Mouse (Mus musculus) cerebellum, postnatal 4 days (tissue): Measurements from ENCODE around the gene Mmp8.

Experiments
- DNase-seq, 2 experiments: peaks; one replicate each; pipeline ENCODE4 v3.0.0; 2022; ENCODE audit warnings: low spot score in 2 of 2, mixed read lengths in 1 of 2

Mmp8 gene

GRCm38 (mm10) chr9:7558221-7559017 is at the start of gene Mmp8:
Gene Mmp8 (plus strand): TSS chr9:7558456.
- DNase-seq: no peak

DNA sequence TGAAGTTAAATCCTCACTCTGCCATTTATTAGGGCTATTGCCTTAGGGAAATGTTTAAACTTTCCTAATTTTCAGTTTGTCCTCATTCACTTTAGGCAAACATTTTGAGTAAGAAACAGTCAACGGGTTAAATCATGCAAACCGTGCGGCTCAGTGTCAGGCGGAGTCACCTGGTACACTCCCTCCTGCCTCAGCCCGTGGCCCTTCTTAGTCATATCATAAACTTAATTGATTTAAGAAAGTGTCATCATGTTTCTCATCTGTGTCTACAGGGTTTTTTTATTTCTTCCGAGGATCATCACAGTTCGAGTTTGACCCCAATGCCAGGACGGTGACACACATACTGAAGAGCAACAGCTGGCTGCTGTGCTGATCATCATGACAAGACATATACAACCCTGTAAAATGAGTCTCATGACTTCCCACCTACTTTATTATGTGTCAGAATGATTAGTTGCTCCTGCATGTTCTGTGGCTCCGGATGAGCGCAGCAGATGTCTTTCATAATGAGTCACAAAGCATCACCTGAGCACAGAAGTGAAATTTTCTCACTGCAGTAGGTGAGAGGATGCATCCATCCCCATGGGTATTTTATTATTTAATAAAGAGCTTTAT is 48.5 kb upstream of the Mmp8 start:
- DNase-seq: no peak

- no peak for DNase-seq
Measured at GRCm38 (mm10) chr9:7517944-7518571, 40.2 kb upstream of the Mmp8 start.

- no peak for DNase-seq
Measured at GRCm38 (mm10) chr9:7526255-7526940, 31.9 kb upstream of the Mmp8 start.

GRCm38 (mm10) chr9:7542763-7543162 is 15.5 kb upstream of the Mmp8 start:
- no peak for DNase-seq

DNA sequence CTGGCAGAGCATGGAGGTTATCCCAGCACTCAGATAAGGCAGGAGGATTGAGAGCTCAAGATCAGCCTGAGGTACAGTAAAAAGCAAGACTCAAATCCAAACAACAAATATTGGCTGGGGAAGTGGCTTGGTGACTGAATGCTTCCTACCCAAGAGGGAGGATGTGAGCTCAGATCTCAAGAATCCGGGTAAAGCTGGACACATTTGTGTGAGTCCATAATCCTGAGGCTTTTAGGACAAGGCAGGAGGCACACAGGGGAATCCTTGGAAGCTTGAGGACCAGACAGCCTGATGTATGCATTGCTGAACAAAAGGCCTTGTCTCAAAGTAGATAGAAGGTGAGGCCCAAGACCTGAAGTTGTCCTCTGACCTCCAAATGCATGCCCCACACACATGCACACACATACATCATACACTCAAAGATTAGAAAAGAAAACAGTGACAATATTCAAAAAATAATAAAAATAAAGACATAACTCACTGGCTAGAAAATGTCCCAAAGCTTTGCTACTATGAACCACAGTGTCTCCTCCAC is 13.3 kb upstream of the Mmp8 start:
- DNase-seq: no peak

GRCm38 (mm10) chr9:7545471-7545870 is 12.8 kb upstream of the Mmp8 start:
- no peak for DNase-seq

GRCm38 (mm10) chr9:7545920-7546319 is 12.3 kb upstream of the Mmp8 start:
- DNase-seq: no peak

DNA sequence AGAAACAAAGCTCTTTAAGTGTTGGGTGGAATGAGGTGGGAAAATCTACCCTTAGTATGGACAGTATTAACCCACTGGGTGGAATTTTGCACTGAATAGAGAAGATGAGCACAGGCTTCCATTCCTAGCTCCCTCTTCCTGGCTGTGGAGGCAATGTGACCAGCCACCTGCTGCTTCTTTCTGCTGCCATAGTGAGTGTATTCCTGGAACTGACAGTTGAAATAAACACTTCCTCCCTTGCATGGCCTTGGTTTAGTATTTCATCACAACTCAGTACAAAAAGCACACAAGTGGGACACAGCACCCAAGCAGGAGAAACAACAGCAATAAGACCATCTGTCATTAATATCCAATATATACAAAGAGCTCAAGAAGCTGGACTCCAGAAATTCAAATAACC is 6.3 kb upstream of the Mmp8 start:
- no peak for DNase-seq

GRCm38 (mm10) chr9:7553536-7553935 is 4.7 kb upstream of the Mmp8 start:
- DNase-seq: no peak

DNA sequence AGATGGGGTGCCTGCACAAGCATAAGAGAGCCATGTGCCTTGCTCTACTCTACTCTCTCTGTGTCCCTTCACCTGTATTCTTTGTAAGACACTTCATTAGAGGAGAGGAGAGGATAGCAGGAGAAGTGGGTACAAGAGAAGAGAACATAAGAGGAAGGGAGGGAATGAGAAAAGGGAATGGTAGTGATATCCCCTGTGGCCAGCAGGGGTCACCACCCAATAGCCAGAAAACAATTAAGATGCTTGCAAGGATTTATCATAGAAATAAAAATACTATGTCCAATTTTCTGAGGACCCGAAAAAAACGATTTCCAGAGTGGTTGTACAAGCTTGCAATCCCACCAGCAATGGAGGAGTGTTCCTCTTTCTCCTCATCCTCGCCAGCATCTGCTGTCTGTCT is 3.9 kb upstream of the Mmp8 start:
- DNase-seq: no peak

- DNase-seq: no peak
Measured at GRCm38 (mm10) chr9:7560026-7560425, 1.8 kb downstream of the Mmp8 start.

DNA sequence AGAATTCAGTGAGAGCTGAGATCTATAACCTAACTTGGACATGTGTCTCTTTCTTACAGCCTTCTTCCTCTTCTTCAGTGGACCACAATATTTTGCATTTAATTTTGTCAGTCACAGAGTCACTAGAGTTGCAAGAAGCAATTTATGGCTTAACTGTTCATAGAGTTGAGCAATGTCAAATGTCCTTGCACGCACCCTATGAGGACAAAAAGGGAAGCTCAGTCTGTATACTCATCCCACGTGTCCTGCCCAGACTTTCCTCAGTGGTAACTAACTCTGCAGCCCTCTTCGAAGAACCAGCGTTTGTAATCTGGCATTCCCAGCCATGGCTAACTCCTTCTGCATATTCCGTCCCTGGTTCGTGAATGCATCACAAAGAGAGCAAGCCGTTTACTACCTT is 9.1 kb downstream of the Mmp8 start:
- DNase-seq: no peak

DNA sequence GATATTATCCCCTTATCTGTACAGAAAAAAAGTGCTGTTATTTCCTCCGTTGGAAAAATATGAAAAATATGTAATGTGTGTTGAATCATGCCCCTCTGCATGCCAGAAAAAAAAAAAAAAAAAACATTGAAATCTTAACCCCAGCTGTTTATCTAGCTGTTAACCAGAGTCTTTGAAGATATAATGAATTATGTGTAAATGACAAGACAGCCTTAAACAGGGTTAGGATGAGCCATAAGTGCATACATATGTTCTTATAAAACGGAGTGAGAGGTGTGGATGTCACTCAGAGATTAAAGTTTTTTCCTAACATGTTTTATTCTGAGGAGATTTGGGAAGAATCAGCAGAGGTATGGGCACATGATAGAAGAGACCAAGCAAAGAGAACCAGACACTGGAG is 9.7 kb downstream of the Mmp8 start:
- DNase-seq: no peak

GRCm38 (mm10) chr9:7570485-7570884 is 12.2 kb downstream of the Mmp8 start:
- DNase-seq: no peak

- no peak for DNase-seq
Measured at GRCm38 (mm10) chr9:7571162-7571561, 12.9 kb downstream of the Mmp8 start, which contains the start of gene Mmp27. Gene Mmp27 (plus strand): TSS chr9:7571396.

DNA sequence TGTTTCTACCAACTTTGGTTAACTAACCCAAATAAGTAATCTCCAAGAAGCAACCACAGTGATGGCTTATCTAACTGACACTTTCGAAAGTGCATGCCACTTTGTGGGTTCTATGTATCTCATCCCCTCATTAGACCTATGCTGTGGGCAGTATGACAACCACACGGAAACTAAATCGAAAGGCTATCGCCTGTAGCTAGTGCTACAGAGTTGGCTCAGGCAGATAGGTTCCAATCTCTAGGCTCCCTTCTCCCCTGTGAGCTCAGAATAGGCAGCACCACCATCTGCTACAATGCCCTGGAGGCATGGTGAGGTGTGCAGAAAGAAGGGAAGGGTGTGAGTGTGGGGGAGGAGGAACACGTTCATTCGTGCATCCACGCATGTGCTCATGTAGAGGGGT is 13.9 kb downstream of the Mmp8 start:
- no peak for DNase-seq

DNA sequence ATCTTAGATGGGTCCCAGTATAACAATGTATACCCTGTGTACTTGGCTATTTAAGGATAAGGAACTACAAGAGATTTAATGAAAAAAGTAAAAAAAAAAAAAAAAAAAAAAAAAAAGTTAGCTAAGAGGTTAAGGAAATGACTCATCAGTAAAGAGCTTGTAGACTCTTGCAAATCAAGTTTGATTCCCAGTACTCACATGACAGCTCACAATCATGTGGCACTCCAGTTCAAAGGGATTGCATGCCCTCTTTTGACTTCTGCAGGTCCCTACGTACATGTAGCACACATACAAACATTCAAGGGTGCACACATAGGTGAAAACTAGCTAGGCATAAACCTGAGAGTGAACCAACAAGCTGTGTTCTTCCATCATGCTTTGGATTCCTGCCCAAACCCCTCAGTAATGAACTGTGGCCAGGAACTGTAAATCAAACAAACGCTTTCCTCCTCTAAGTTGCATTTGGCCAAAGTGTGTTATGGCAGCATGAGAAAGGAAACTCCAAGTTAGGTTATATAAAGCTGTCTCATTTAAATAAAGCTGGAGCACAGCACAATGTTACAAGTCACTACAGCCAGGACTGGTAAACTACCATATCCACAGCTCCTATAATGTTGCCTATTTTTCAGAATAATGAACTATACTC is 14.5 kb downstream of the Mmp8 start:
- DNase-seq: no peak

- DNase-seq: no peak
Measured at GRCm38 (mm10) chr9:7575526-7575925, 17.3 kb downstream of the Mmp8 start.

- no peak for DNase-seq
Measured at GRCm38 (mm10) chr9:7577371-7577770, 19.1 kb downstream of the Mmp8 start.

DNA sequence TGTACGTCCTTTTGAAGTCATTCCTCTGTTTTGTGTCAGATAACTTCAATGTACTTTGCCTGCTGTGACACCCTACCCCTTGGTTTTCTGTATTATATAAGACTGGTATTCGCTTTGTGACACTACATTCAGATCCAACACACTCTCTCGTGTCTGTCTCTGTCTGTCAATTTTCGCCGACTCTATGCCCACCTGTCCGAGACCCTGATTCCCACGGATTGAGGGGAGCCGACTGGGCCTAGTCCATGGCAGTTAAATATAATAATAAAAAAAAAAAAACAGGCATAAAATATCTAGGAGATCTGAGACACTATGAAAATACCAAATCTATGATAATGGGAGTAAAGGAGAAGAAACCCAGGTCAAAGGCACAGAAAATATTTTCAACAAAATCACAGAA is 31.8 kb downstream of the Mmp8 start:
- no peak for DNase-seq
